Mouse (Mus musculus) hindbrain, postnatal 0 days (tissue): Measurements from ENCODE around the gene Cnot4. TPM values are rescaled to one million over a fixed set of nuclear protein-coding genes. Genes with fewer than 3 reads are reported as not detected.

ENCODE experiments used
- ATAC-seq: fragments of 200-750 bp; cut with Nextera tagmentation; 2 replicates; pipeline ENCODE4 v1.8.0; 2017; ENCODE audit warnings: mild to moderate bottlenecking, moderate TSS enrichment, moderate library complexity
- DNase-seq: peaks from one replicate; pipeline ENCODE4 v3.0.0-alpha.2; 2015; ENCODE audit warnings: low spot score
- H3K27ac ChIP-seq: fragments of 300-500 bp; sonication (generic); 2 replicates; pipeline ENCODE4 v1.5.1; 2014; ENCODE audit warnings: mild to moderate bottlenecking
- H3K27me3 ChIP-seq: fragments of 300-500 bp; sonication (generic); 2 replicates; pipeline ENCODE4 v1.6.1; 2014; ENCODE audit warnings: low read length, mixed read lengths; ENCODE audit not compliant: insufficient read depth
- H3K36me3 ChIP-seq: fragments of 300-500 bp; sonication (generic); 2 replicates; pipeline ENCODE4 v1.6.1; 2014; ENCODE audit warnings: low read length, mixed read lengths; ENCODE audit not compliant: insufficient read depth
- H3K4me1 ChIP-seq: fragments of 300-500 bp; sonication (generic); 2 replicates; pipeline ENCODE4 v1.6.1; 2014; ENCODE audit warnings: antibody characterized with exemption, low read length, mixed read lengths; ENCODE audit not compliant: insufficient read depth
- H3K4me2 ChIP-seq: fragments of 300-500 bp; sonication (generic); 2 replicates; pipeline ENCODE4 v1.6.1; 2014; ENCODE audit warnings: low read depth, mild to moderate bottlenecking, low read length, moderate library complexity, mixed read lengths
- H3K4me3 ChIP-seq: fragments of 300-500 bp; sonication (generic); 2 replicates; pipeline ENCODE4 v1.5.1; 2014; ENCODE audit warnings: low read length
- H3K9ac ChIP-seq: fragments of 300-500 bp; sonication (generic); replicated peaks from 2 replicates; pipeline ENCODE4 v1.6.1; 2014; ENCODE audit warnings: mild to moderate bottlenecking, low read length, moderate library complexity, mixed read lengths
- H3K9me3 ChIP-seq: fragments of 300-500 bp; sonication (generic); 2 replicates; pipeline ENCODE4 v1.6.1; 2016; ENCODE audit warnings: low read length, mixed read lengths
- CTCF ChIP-seq: IDR thresholded peaks from 2 replicates; pipeline ENCODE4 v1.5.1; 2016; ENCODE audit warnings: antibody characterized with exemption, control low read depth, low read depth
- WGBS: fragments of 180-500 bp; shearing (Covaris S2); extraction: QIAGEN DNeasy Blood & Tissue Kit; methylation state at CpG from one replicate; pipeline ENCODE4 v1.1.7; 2014; 5-methylcytosine and 5-hydroxymethylcytosine counted together
- polyA plus RNA-seq: library from polyadenylated mRNA; unstranded; fragments of >200 nt; fragmentation: Nextera tagmentation; extraction: Ambion mirVana; gene quantifications from 2 replicates; pipeline ENCODE4 v1.2.1, GENCODE M21; 2015
- total RNA-seq: library from RNA; depleted of rRNA; stranded (reverse); fragments of >200 nt; gene quantifications from 2 replicates; pipeline ENCODE4 v1.2.3, GENCODE M21; 2014

Cnot4 gene
- total and polyA plus RNA-seq, 2 experiments from 2014 or later: 21.4 to 24.7 TPM

DNA sequence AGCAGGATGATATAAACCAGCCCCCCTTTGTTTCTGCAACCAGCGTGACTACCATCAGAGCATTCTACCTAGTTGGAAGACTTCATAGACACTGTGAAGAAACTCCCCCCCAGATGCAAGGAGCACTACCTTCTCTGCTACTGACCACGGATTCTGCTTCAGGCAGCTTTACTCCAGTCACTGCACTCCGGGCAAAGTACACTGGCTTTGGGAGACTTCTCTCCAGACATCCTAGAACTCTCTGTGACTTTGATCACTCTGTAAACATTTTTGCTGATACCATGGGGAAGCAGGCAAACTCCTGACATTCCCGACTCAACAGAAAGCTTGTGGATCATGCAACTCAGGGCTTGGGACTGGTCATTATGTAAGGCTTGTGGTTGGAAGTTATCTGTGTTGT, 35.7 kb upstream of the Cnot4 start:
- no peak overlapping the region for H3K27ac ChIP-seq
- no peak for ATAC-seq
- no peak for TF ChIP-seq CTCF
- no peaks in the 10 kb centered on the region for H3K36me3 ChIP-seq
- 80% methylated on average over 4 of the region's 4 CpGs for WGBS
- no peak overlapping the region for H3K4me2 ChIP-seq
- H3K4me1 ChIP-seq: no peaks in the 10 kb centered on the region
- H3K9ac ChIP-seq: no peak overlapping the region
- no peaks in the 10 kb centered on the region for H3K9me3 ChIP-seq
- no peaks in the 10 kb centered on the region for H3K27me3 ChIP-seq
- DNase-seq: no peak
- H3K4me3 ChIP-seq: no peak overlapping the region

DNA sequence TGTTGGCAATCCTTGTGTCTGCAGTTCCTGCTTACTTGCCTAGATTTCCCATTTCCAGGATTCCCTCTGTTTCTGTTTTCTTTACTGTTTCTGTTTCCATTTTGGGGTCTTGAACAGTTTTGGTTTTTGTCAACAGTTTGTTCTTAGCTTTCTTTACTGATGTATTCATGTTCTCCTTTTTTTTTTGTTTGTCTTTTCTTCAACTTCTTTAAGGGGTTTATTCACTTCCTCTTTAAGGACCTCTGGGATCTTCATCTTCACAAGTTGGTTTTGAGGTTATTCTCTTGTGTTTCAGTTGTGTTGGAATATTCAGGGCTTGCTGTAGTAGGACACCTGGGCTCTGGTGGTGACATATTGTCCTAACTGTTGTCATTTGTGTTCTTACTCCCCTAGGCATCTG, 21.0 kb upstream of the Cnot4 start:
- H3K4me2 ChIP-seq: no peak overlapping the region
- no peaks in the 10 kb centered on the region for H3K36me3 ChIP-seq
- H3K9ac ChIP-seq: no peak overlapping the region
- no peaks in the 10 kb centered on the region for H3K4me1 ChIP-seq
- ATAC-seq (no peak), DNase-seq (no peak)
- H3K9me3 ChIP-seq: no peaks in the 10 kb centered on the region
- H3K4me3 ChIP-seq: no peak overlapping the region
- no peak overlapping the region for H3K27ac ChIP-seq
- TF ChIP-seq CTCF: no peak
- no peaks in the 10 kb centered on the region for H3K27me3 ChIP-seq

DNA sequence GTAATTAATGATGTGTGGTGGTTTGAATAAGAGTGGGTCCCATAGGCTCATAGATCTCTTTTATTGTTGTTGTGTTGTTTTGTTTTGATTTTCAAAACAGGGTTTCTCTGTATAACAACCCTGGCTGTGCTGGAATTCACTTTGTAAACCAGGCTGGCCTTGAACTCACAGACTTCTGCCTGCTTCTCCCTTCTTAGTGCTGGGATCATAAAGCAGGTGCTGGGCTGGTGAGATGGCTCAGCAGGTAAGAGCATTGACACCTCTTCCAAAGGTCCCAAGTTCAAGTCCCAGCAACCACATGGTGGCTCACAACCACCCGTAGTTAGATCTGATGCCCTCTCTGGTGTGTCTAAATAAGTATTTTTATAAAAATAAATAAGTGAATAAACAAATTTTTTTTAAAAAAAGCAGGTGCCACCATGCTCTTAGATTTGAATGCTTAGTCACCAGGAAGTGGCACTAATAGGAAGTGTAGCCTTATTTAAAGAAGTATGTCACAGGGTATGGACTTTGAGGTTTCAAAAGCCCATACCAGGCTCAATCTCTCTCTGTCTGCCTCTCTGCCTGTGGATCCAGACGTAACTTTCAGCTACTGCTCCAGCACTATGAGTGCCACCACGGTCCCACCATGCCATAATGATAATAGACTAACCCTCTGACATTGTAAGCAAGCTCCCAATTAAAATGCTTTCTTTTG, 14.3 kb upstream of the Cnot4 start:
- H3K27ac ChIP-seq: no peak overlapping the region
- WGBS: 89% methylated on average over 3 of the region's 3 CpGs
- no peak for ATAC-seq

DNA sequence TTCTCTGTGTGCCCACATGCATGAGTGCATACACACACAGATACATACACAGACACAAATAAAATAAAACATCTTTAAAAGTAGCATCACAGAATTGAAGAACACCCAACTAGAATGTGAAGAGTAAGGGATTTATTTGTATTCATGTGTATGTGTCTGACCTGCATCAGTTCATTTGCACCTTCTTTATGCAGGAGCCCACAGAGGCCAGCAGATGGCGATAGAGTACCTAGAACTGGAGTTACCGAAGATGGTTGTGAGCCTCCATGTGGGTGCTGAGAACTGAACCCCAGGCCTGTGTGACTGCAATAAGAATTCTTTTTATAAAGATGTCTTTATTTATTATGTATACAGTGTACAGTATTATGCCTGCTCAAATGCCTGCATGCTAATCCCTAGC, 12.0 kb upstream of the Cnot4 start:
- Histone ChIP-seq H3K36me3 (no peaks in the 10 kb centered on the region), H3K27me3 (no peaks in the 10 kb centered on the region), H3K4me2 (no peak overlapping the region), H3K4me1 (no peaks in the 10 kb centered on the region), H3K27ac (no peak overlapping the region), H3K9ac (no peak overlapping the region), H3K4me3 (no peak overlapping the region), H3K9me3 (no peaks in the 10 kb centered on the region)
- TF ChIP-seq CTCF: no peak
- DNase-seq (no peak), ATAC-seq (no peak)
- WGBS: 83% methylated on average over 2 of the region's 2 CpGs

More for the DNA sequence above, 14.3 kb upstream of the Cnot4 start:
- H3K36me3 ChIP-seq: no peaks in the 10 kb centered on the region
- H3K9ac ChIP-seq: no peak overlapping the region
- no peak overlapping the region for H3K4me2 ChIP-seq
- no peaks in the 10 kb centered on the region for H3K9me3 ChIP-seq
- no peaks in the 10 kb centered on the region for H3K27me3 ChIP-seq
- no peak overlapping the region for H3K4me3 ChIP-seq
- H3K4me1 ChIP-seq: no peaks in the 10 kb centered on the region
- TF ChIP-seq CTCF: no peak
- DNase-seq: no peak

DNA sequence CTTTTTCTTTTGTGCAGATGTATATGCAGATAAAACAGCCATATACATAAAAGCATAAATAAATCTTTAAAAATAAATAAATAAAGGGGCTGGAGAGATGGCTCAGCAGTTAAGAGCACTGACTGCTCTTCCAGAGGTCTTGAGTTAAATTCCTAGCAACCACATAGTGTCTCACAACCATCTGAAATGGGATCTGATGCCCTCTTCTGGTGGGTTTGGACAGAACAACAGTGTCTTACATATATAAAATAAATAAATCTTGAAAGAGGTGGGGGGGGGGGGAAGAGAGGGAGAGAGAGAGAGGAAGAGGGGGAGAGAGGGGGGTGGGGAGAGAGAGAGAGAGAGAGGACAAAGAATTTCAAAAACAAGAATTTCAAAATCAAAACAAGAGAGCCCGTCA, 6.8 kb upstream of the Cnot4 start:
- no peak for TF ChIP-seq CTCF
- DNase-seq: no peak
- Histone ChIP-seq H3K9ac (no peak overlapping the region), H3K27me3 (no peaks in the 10 kb centered on the region), H3K4me2 (no peak overlapping the region), H3K36me3 (no peaks in the 10 kb centered on the region), H3K4me1 (no peaks in the 10 kb centered on the region), H3K9me3 (no peaks in the 10 kb centered on the region), H3K27ac (no peak overlapping the region), H3K4me3 (no peak overlapping the region)
- ATAC-seq: no peak
- WGBS: 96% methylated on average over 1 of the region's 1 CpGs

DNA sequence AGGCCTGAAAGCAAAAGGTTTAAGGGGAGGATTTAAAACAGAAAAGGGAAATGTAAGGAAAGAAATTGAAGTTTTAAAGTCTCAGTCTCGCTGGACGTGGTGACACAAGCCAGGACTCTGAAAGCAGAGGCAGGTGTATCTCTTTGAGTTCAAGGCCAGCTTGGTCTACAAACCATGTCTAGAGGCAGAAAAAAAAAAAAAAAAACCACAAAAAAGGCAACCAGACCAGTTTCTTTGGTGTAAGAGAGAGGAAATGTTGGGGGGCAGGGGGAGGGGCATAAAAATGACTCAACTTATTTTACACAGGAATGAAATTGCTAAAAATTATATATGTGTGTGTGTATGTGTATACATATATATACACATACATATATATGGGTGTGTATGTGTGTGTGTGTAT, 1.3 kb upstream of the Cnot4 start:
- H3K9ac ChIP-seq: no peak overlapping the region
- H3K4me2 ChIP-seq: no peak overlapping the region; the same call in 1 of the 2 replicates
- peak overlapping the region; percentile 75; the same call in 1 of the 2 replicates for H3K4me3 ChIP-seq
- WGBS: 62% methylated on average over 2 of the region's 2 CpGs
- ATAC-seq (no peak), DNase-seq (no peak)
- no peak overlapping the region for H3K27ac ChIP-seq
- peaks cover 12% of the 10 kb centered on the region; the same call in 1 of the 2 replicates for H3K4me1 ChIP-seq
- H3K9me3 ChIP-seq: no peaks in the 10 kb centered on the region
- no peaks in the 10 kb centered on the region for H3K27me3 ChIP-seq
- no peak for TF ChIP-seq CTCF
- no peaks in the 10 kb centered on the region for H3K36me3 ChIP-seq

DNA sequence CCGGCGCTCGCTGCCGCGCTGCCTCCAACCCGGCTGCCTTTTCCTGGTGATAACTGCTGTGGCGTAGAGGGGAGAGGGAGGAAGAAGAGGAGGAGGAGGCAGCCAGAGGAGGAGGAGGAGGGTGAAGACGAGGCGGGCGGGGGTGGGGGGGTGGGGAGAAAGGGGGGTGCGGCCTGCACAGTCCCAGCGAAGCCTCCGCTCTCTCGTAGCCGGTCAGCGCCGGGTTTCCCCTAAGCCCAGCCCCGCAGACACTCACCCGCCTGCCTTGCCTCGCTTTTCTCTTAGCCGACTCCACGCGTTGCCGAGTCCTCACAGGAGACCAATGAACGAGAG, 312 bp downstream of the Cnot4 start:
- peak; percentile 92 for ATAC-seq
- no peak for DNase-seq
- Histone ChIP-seq H3K9me3 (no peaks in the 10 kb centered on the region), H3K4me1 (peaks cover 12% of the 10 kb centered on the region; the same call in 1 of the 2 replicates), H3K9ac (peak overlapping the region; percentile 64), H3K4me2 (peak overlapping the region; percentile 83), H3K27ac (peak overlapping the region; percentile 82), H3K36me3 (no peaks in the 10 kb centered on the region), H3K27me3 (no peaks in the 10 kb centered on the region), H3K4me3 (peak overlapping the region; percentile 75)
- 1% methylated on average over 23 of the region's 25 CpGs for whole genome bisulfite sequencing
- TF ChIP-seq CTCF: no peak
